Mouse (Mus musculus) liver, adult 2 months (tissue): ENCODE data around the gene Hist1h2bq. TPM values are rescaled to one million over a fixed set of nuclear protein-coding genes. Genes with fewer than 3 reads are reported as not detected.
"Not testable (repeated sequence)": the region's sequence is repeated elsewhere in the genome, so short reads cannot be mapped to it uniquely, and the experiment has no call there.

Experiments
- DNase-seq: peaks from one replicate; pipeline ENCODE4 v3.0.0-alpha.2; 2011; ENCODE audit warnings: low read depth, low spot score; ENCODE audit errors: extremely low read depth
- H3K27ac ChIP-seq: fragments of 200-500 bp; replicated peaks from 2 replicates; pipeline ENCODE4 v1.5.1; 2012; ENCODE audit warnings: low read depth, mild to moderate bottlenecking, control low read depth, inconsistent platforms, low read length; ENCODE audit not compliant: insufficient read depth
- H3K27me3 ChIP-seq: fragments of 200-500 bp; 2 replicates; pipeline ENCODE4 v1.6.1; 2012; ENCODE audit warnings: mild to moderate bottlenecking, moderate library complexity, low read length, inconsistent platforms; ENCODE audit not compliant: control insufficient read depth, insufficient read depth
- H3K36me3 ChIP-seq: fragments of 200-500 bp; 2 replicates; pipeline ENCODE4 v1.6.1; 2012; ENCODE audit warnings: low read length, inconsistent platforms; ENCODE audit not compliant: control insufficient read depth, insufficient read depth
- H3K4me1 ChIP-seq: fragments of 200-500 bp; 2 replicates; pipeline ENCODE4 v1.6.1; 2011; ENCODE audit warnings: low read length; ENCODE audit not compliant: control insufficient read depth, insufficient read depth
- H3K4me3 ChIP-seq: fragments of 200-500 bp; 2 replicates; pipeline ENCODE4 v1.5.1; 2011; ENCODE audit warnings: low read depth, mild to moderate bottlenecking, control low read depth, low read length, moderate library complexity; ENCODE audit not compliant: insufficient read depth
- H3K79me2 ChIP-seq: fragments of 200-500 bp; 2 replicates; pipeline ENCODE4 v1.6.1; 2012; ENCODE audit warnings: inconsistent platforms, mild to moderate bottlenecking, low read length, moderate library complexity; ENCODE audit not compliant: control insufficient read depth, insufficient read depth
- H3K9ac ChIP-seq: fragments of 200-500 bp; 2 replicates; pipeline ENCODE4 v1.6.1; 2012; ENCODE audit warnings: low read depth, mild to moderate bottlenecking, control low read depth, inconsistent platforms, low read length
- CTCF ChIP-seq: fragments of 200-500 bp; IDR thresholded peaks from 2 replicates; pipeline ENCODE4 v1.5.1; 2011; ENCODE audit warnings: low read depth, low read length, control low read depth
- POLR2A ChIP-seq: fragments of 200-500 bp; IDR thresholded peaks from 2 replicates; pipeline ENCODE4 v1.6.1; 2011; ENCODE audit warnings: low read length, control low read depth; ENCODE audit not compliant: insufficient read depth; ENCODE audit errors: extremely low read depth
- WGBS: fragments of 180-500 bp; shearing (Covaris S2); methylation state at CpG from one replicate; pipeline ENCODE4 v1.1.7; 2018; 5-methylcytosine and 5-hydroxymethylcytosine counted together
- polyA plus RNA-seq: library from polyadenylated mRNA; depleted of rRNA; stranded (reverse); fragments of >200 nt; gene quantifications from 2 replicates; pipeline ENCODE4 v1.2.3, GENCODE M21; 2012
- total RNA-seq: library from RNA; depleted of rRNA; stranded (reverse); fragments of >200 nt; gene quantifications from 2 replicates; pipeline ENCODE4 v1.2.3, GENCODE M21; 2014

The Hist1h2bq gene
- total and polyA plus RNA-seq, 2 experiments, result 1.2 to 2.1 TPM

DNA sequence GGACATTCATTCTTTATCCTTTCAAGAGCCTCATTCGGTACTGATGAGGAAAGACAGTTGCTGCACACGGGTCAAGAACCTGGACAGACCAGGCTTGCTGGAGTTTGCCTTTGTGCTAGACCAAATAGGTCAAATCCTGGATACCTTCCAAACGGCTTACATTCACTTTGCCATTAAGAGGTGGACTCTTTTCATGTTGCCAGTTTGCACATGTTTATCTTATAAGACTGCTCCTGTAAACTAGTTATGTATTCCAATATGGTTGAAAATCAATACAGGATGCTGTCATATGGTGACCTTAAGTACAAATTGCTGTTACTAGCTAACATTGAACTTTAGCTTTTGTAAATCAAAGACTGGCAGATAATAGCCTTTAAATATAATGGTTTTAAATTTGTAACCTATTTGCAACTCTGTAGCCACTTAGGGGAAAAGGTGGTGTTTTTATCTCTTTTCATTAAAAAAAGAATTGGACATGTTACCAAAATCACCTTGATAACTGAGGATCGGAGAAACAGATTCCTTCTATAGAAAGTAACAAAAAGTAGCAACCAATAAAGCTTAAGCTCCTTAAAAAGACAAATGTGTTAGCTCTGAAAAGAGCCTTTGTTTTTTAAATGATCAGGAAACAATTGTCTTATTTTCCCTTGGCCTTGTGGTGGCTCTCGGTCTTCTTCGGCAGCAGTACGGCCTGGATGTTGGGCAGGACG, 23.7 kb downstream of the Hist1h2bq start:
- Histone ChIP-seq H3K27ac (no peak overlapping the region), H3K36me3 (no peaks in the 10 kb centered on the region), H3K79me2 (no peaks in the 10 kb centered on the region), H3K27me3 (no peaks in the 10 kb centered on the region; the same call in 1 of the 2 replicates), H3K9ac (peak overlapping the region; percentile 60; the same call in 1 of the 2 replicates), H3K4me3 (peak overlapping the region; percentile 44; the same call in 1 of the 2 replicates), H3K4me1 (peaks cover 4% of the 10 kb centered on the region)
- DNase-seq, result no peak
- 12% methylated on average over 8 of the region's 8 CpGs for WGBS
- TF ChIP-seq CTCF (no peak), POLR2A (no peak)

- Histone ChIP-seq H3K4me1 (peaks cover 8% of the 10 kb centered on the region), H3K4me3 (no peak overlapping the region), H3K9ac (no peak overlapping the region), H3K27me3 (no peaks in the 10 kb centered on the region; the same call in 1 of the 2 replicates), H3K79me2 (no peaks in the 10 kb centered on the region), H3K36me3 (no peaks in the 10 kb centered on the region), H3K27ac (no peak overlapping the region)
- TF ChIP-seq POLR2A, result no peak
- TF ChIP-seq CTCF, result no peak
- DNase-seq, result no peak
- WGBS, result 75% methylated on average over 6 of the region's 6 CpGs
Observed at GRCm38 (mm10) chr13:21784311-21784710, 25.7 kb downstream of the Hist1h2bq start.

GRCm38 (mm10) chr13:21783734-21784161, 26.2 kb downstream of the Hist1h2bq start:
- TF ChIP-seq POLR2A, result no peak
- TF ChIP-seq CTCF, result no peak
- H3K27ac ChIP-seq, result no peak overlapping the region
- DNase-seq, result no peak
- H3K79me2 ChIP-seq, result no peaks in the 10 kb centered on the region
- H3K4me3 ChIP-seq, result peak overlapping the region; percentile 42; the same call in 1 of the 2 replicates
- H3K36me3 ChIP-seq, result no peaks in the 10 kb centered on the region
- peaks cover 8% of the 10 kb centered on the region for H3K4me1 ChIP-seq
- WGBS, result 7% methylated on average over 9 of the region's 9 CpGs
- H3K27me3 ChIP-seq, result no peaks in the 10 kb centered on the region; the same call in 1 of the 2 replicates
- H3K9ac ChIP-seq, result no peak overlapping the region

DNA sequence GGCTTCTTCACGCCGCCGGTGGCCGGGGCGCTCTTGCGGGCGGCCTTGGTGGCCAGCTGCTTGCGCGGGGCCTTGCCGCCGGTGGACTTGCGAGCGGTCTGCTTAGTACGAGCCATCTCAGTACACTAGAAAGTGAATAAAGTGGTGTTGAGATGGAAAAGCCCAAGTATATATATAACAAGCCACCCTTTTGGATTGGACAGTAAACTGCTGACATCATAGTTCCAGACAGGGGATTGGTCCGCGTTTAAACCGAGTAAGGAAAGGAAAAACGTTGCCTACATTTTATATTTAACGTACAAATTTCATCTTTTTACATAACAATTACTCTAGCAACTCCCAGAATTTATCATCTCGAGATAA, 26.8 kb downstream of the Hist1h2bq start, which contains the start of gene Hist1h3i:
TSS of gene Hist1h3i (minus strand) at position 116 of the 363 bp plus-strand sequence.
- H3K79me2 ChIP-seq, result no peaks in the 10 kb centered on the region
- H3K4me3 ChIP-seq, result peak within 1 kb of the TSS; percentile 56; the same call in 1 of the 2 replicates
- H3K27me3 ChIP-seq, result no peaks in the 10 kb centered on the region
- no peak within 1 kb of the TSS for H3K27ac ChIP-seq
- DNase-seq, result peak; percentile 70
- H3K9ac ChIP-seq, result no peak within 1 kb of the TSS
- H3K4me1 ChIP-seq, result peaks cover 8% of the 10 kb centered on the region
- TF ChIP-seq CTCF, result no peak
- 0 out of 2 replicates have a peak, but pooled peaks have one; percentile 6 for TF ChIP-seq POLR2A
- under 1% methylated on average over 17 of the region's 20 CpGs for WGBS
- H3K36me3 ChIP-seq, result no peaks in the 10 kb centered on the region

GRCm38 (mm10) chr13:21782361-21783254, 27.4 kb downstream of the Hist1h2bq start:
- H3K4me3 ChIP-seq, result peak overlapping the region; percentile 40; the same call in 1 of the 2 replicates
- H3K4me1 ChIP-seq, H3K27ac ChIP-seq, DNase-seq, H3K27me3 ChIP-seq, H3K36me3 ChIP-seq, H3K9ac ChIP-seq, H3K79me2 ChIP-seq: not testable (repeated sequence)
- WGBS, result 10% methylated on average over 17 of the region's 35 CpGs
- TF ChIP-seq POLR2A, result 0 out of 2 replicates have a peak, but pooled peaks have one; percentile 42
